Mouse (Mus musculus) lung, embryonic 16.5 days (tissue): ENCODE results near the gene Cog1. TPM values are rescaled to one million over a fixed set of nuclear protein-coding genes. Genes with fewer than 3 reads are reported as not detected.

ENCODE experiments used
- ATAC-seq: fragments of 200-750 bp; cut with Nextera tagmentation; 2 replicates; pipeline ENCODE4 v1.8.0; 2017; ENCODE audit warnings: low read depth, mild to moderate bottlenecking, moderate library complexity
- H3K27ac ChIP-seq: fragments of 300-500 bp; sonication (generic); 2 replicates; pipeline ENCODE4 v1.5.1; 2014; ENCODE audit warnings: mild to moderate bottlenecking, control low read depth, low read length
- H3K27me3 ChIP-seq: fragments of 300-500 bp; sonication (generic); 2 replicates; pipeline ENCODE4 v1.6.1; 2014; ENCODE audit warnings: low read depth, low read length, mixed read lengths; ENCODE audit not compliant: control insufficient read depth, insufficient read depth
- H3K36me3 ChIP-seq: fragments of 300-500 bp; sonication (generic); 2 replicates; pipeline ENCODE4 v1.6.1; 2014; ENCODE audit warnings: low read length; ENCODE audit not compliant: control insufficient read depth, insufficient read depth
- H3K4me1 ChIP-seq: fragments of 300-500 bp; sonication (generic); replicated peaks from 2 replicates; pipeline ENCODE4 v1.6.1; 2014; ENCODE audit warnings: low read length, mixed read lengths; ENCODE audit not compliant: control insufficient read depth, insufficient read depth
- H3K4me2 ChIP-seq: fragments of 300-500 bp; sonication (generic); 2 replicates; pipeline ENCODE4 v1.6.1; 2014; ENCODE audit warnings: low read depth, low read length, control low read depth
- H3K4me3 ChIP-seq: fragments of 300-500 bp; sonication (generic); 2 replicates; pipeline ENCODE4 v1.5.1; 2014; ENCODE audit warnings: mild to moderate bottlenecking, low read length, control low read depth
- H3K9ac ChIP-seq: fragments of 300-500 bp; sonication (generic); 2 replicates; pipeline ENCODE4 v1.6.1; 2014; ENCODE audit warnings: low read length, control low read depth
- H3K9me3 ChIP-seq: fragments of 300-500 bp; sonication (generic); 2 replicates; pipeline ENCODE4 v1.6.1; 2016; ENCODE audit warnings: low read length; ENCODE audit not compliant: control insufficient read depth
- WGBS: fragments of 180-500 bp; shearing (Covaris S2); extraction: QIAGEN DNeasy Blood & Tissue Kit; methylation state at CpG from one replicate; pipeline ENCODE4 v1.1.7; 2014; 5-methylcytosine and 5-hydroxymethylcytosine counted together
- polyA plus RNA-seq: library from polyadenylated mRNA; unstranded; fragments of >200 nt; fragmentation: Nextera tagmentation; extraction: Ambion mirVana; gene quantifications from 2 replicates; pipeline ENCODE4 v1.2.1, GENCODE M21; 2015

Gene Cog1
- polyA plus RNA-seq, 1 experiment from 2014 or later = 22.0 TPM

DNA sequence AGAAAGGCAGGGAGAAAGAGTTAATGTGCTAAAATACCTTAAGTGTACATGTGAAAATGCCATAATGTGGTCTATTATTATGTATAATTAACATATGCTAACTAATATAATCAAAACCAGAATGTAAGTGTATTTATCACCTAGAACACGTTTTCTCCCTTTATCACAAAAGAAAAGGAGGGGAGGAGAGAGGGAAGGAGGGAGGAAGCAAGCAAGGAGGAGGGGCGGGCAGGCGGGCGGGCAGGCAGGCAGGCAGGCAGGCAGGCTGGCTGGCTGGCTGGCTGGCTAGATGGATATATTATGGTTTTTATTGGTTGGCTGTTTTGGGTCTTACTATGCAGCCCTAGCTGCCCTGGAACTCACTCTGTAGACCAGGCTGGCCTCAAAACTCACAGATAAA lies 20.7 kb downstream of the Cog1 start:
- 79% methylated on average over 4 of the region's 4 CpGs for WGBS
- H3K9me3 ChIP-seq = no peaks in the 10 kb centered on the region
- no peak overlapping the region for H3K4me2 ChIP-seq
- H3K9ac ChIP-seq = no peak overlapping the region
- H3K36me3 ChIP-seq = peaks cover 14% of the 10 kb centered on the region
- H3K4me3 ChIP-seq = no peak overlapping the region
- ATAC-seq = no peak
- H3K27me3 ChIP-seq = no peaks in the 10 kb centered on the region
- H3K4me1 ChIP-seq = peaks cover 18% of the 10 kb centered on the region
- no peak overlapping the region for H3K27ac ChIP-seq

DNA sequence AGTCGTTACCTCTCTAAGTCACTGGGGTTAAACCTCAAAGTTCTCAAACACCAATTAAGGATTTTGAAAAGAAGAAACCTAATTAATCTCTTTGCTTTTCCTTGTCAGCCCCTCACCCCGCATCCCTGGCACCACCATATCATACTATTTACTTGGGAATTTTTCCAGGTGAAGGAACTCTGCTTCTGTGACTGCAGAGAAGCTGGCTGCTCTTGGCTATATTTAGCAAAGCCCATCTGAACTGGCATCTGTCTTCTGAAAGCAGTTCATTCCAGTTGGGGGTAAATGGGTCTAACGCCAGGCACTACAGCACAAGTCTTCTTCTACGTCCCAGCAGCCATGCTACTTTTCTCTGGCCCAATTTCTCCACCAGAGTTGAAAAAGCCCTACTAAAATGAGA lies 24.6 kb downstream of the Cog1 start:
- no peak overlapping the region for H3K4me3 ChIP-seq
- WGBS = 86% methylated on average over 4 of the region's 4 CpGs
- H3K27ac ChIP-seq = no peak overlapping the region
- no peak overlapping the region for H3K4me2 ChIP-seq
- no peaks in the 10 kb centered on the region for H3K4me1 ChIP-seq
- no peak overlapping the region for H3K9ac ChIP-seq
- no peaks in the 10 kb centered on the region for H3K9me3 ChIP-seq
- ATAC-seq = no peak
- H3K36me3 ChIP-seq = peaks cover 21% of the 10 kb centered on the region
- no peaks in the 10 kb centered on the region for H3K27me3 ChIP-seq

DNA sequence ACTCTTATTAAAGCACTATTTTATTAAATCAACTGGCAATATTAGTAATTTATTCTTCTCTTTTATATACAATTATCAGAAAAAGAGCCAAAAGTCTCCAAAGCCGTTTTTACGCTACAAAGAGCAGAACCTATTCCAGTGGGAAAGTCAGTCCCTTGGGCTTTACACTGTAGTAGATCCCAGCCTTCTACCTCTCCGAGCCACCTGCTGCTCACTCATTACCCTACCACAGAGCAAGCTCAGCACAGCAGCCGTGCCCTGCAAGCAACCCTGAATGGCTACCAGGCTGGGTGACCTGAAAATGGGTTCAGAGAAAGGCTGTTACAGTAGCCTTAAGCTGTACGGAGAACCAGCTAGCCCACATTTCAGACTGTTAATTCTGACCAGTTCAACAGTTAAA lies 25.6 kb downstream of the Cog1 start:
- Histone ChIP-seq H3K36me3 (peaks cover 21% of the 10 kb centered on the region), H3K9ac (no peak overlapping the region), H3K27me3 (no peaks in the 10 kb centered on the region), H3K9me3 (no peaks in the 10 kb centered on the region), H3K27ac (no peak overlapping the region), H3K4me3 (no peak overlapping the region), H3K4me2 (no peak overlapping the region), H3K4me1 (no peaks in the 10 kb centered on the region)
- 87% methylated on average over 5 of the region's 5 CpGs for WGBS
- no peak for ATAC-seq

DNA sequence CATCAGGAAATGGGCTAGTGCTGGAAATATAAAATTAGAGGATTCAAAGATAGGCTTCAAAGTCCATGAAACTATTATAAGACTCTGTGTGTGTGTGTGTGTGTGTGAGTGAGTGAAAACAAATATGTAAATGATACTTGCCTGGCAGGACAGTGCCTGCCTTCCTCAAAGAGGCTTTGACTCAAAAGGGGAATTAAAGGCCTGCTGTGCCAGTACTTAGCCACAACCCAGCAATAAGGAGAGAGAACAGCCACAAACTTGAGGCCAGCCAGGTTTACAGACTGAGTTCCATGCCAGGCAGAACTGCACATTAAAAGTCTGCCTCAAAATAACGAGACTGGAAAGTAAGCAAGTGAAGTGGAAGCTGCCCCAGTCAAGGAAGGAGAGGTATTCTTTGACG lies 27.9 kb downstream of the Cog1 start:
- Histone ChIP-seq H3K4me1 (peaks cover 8% of the 10 kb centered on the region; the same call in 1 of the 2 replicates), H3K27ac (no peak overlapping the region), H3K9me3 (no peaks in the 10 kb centered on the region), H3K4me2 (no peak overlapping the region), H3K9ac (no peak overlapping the region), H3K4me3 (no peak overlapping the region), H3K36me3 (peaks cover 15% of the 10 kb centered on the region), H3K27me3 (no peaks in the 10 kb centered on the region)
- 78% methylated on average over 2 of the region's 2 CpGs for WGBS
- ATAC-seq = no peak

DNA sequence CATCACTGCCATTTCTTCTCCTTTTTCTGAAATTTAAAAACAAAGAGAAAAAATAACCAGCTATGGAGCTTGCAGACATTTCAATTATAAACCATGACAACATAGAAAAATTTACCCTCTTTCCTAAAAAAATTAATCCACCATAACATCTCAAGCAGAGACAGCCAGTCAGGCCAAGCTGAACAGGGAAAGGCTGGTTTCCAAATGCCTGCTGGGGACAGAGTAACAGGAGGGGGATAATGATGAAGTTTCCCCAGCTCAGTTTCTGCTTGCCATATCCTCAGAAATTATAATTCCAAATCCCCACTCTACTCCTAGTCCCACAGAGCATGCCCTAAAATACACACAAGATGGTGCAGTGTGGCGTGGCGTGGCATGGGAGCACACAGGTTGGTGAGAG lies 28.4 kb downstream of the Cog1 start:
- no peaks in the 10 kb centered on the region for H3K9me3 ChIP-seq
- H3K27ac ChIP-seq = no peak overlapping the region
- H3K27me3 ChIP-seq = no peaks in the 10 kb centered on the region
- ATAC-seq = no peak
- H3K4me1 ChIP-seq = peaks cover 12% of the 10 kb centered on the region
- peaks cover 15% of the 10 kb centered on the region for H3K36me3 ChIP-seq
- 98% methylated on average over 2 of the region's 2 CpGs for WGBS
- H3K9ac ChIP-seq = no peak overlapping the region
- H3K4me3 ChIP-seq = no peak overlapping the region
- H3K4me2 ChIP-seq = no peak overlapping the region

DNA sequence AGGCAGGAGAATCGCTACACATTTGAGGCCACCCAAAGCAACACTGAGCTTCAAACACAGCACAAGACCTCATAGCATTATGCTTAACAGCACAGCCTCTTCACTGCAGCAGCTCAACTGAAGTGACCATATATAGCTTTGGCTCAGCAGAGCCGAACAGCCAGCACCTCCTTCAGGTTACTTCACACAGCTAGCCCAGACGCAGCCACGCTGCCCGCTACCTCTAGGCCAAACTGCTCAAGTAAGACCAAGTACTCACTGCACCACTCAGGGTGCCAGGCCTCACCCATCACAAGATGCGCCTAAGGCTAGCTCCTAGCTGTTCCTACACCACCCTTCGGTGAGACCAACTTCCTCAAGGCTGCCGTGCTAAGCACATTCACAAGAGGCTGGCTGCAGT lies 29.4 kb downstream of the Cog1 start:
- Histone ChIP-seq H3K27me3 (no peaks in the 10 kb centered on the region), H3K27ac (no peak overlapping the region), H3K4me1 (peaks cover 15% of the 10 kb centered on the region), H3K36me3 (peaks cover 10% of the 10 kb centered on the region), H3K4me2 (no peak overlapping the region), H3K4me3 (no peak overlapping the region), H3K9me3 (no peaks in the 10 kb centered on the region), H3K9ac (0 out of 2 replicates have a peak overlapping the region, but pooled peaks have one; percentile 2)
- 79% methylated on average over 8 of the region's 8 CpGs for WGBS
- ATAC-seq = no peak

DNA sequence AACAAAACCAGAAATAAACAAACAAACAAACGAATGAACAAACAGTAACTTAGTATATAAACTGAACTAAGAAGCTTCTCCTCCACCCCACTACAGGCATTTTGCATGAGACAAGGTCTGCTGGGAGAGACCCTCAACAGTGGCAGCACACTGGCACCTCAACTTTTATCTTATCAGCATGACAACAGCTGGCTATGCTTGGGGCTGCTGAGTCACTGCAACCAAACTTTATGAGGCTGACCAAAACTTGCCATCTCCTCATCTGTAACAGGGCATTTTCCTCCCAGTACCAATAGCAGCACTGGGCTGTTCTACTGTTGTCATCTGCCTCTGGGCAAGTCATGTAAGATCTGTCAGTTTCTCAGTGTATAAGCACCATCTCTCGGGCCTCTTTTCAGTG lies 32.0 kb downstream of the Cog1 start:
- no peaks in the 10 kb centered on the region for H3K27me3 ChIP-seq
- no peak overlapping the region for H3K4me2 ChIP-seq
- no peaks in the 10 kb centered on the region for H3K9me3 ChIP-seq
- ATAC-seq = no peak
- 66% methylated on average over 2 of the region's 2 CpGs for WGBS
- H3K4me1 ChIP-seq = peaks cover 22% of the 10 kb centered on the region
- no peak overlapping the region for H3K4me3 ChIP-seq
- peaks cover 4% of the 10 kb centered on the region; the same call in 1 of the 2 replicates for H3K36me3 ChIP-seq
- no peak overlapping the region for H3K27ac ChIP-seq
- no peak overlapping the region for H3K9ac ChIP-seq

DNA sequence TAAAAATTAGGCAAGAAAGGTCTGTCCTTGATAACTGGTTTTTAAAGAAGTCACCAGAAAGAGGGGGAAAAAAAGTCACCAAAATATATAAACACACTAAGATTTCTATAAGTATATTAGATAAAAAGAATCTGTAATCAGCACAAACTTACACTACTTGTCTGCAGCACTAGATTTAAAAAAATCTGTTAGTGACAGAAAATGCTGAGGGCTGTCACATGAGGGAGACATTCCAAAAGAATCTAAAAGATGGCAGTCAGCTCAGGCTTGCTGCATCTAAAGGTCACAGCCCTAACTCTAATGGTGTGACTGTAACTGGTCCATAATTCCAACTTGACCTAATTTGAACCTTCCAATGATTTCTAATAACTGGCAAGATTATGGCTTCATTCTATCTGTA lies 33.0 kb downstream of the Cog1 start:
- Histone ChIP-seq H3K4me2 (peak overlapping the region; percentile 74; the same call in 1 of the 2 replicates), H3K9me3 (no peaks in the 10 kb centered on the region), H3K4me3 (no peak overlapping the region), H3K27me3 (no peaks in the 10 kb centered on the region), H3K9ac (no peak overlapping the region), H3K36me3 (no peaks in the 10 kb centered on the region), H3K27ac (no peak overlapping the region), H3K4me1 (peaks cover 22% of the 10 kb centered on the region)
- no peak for ATAC-seq

DNA sequence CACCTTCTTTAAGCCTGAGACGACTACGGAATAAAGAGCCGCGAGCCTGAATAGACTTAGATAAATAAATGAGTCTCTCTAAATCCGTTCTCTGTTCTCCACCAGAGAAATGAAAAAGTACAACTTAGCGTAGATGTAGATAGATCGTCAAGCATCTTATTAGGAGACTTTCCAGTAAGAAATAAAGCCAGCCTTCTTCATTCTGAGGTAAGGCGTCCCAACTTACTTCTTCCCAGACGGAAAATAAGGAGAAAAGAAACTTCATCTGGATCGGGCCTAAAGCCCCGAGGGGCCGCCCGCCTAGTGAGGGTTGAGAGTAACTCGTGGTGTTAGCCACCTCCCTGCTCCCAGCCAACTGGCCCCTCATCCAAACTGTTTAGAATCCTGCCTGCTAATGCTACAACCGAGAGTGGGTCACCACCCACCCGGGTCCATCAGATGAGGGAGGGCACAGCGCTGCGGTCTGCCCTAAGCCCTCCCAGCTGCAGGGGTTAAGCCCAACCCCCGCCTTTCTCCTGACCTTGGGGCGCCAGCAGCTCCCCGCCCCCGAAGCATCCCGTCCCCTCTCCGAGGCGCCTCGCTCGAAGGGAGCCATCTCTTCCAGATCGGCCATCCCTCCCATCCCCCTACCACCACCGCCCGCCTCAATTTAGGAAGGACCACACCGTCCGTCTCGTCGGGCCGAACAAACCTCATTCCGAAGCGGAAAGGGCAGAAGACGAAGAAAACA lies 34.1 kb downstream of the Cog1 start:
- WGBS = 2% methylated on average over 38 of the region's 38 CpGs
- ATAC-seq = peak; percentile 58
- Histone ChIP-seq H3K9me3 (no peaks in the 10 kb centered on the region), H3K27ac (peak overlapping the region; percentile 97), H3K4me3 (peak overlapping the region; percentile 78), H3K27me3 (no peaks in the 10 kb centered on the region), H3K36me3 (peaks cover 4% of the 10 kb centered on the region), H3K4me2 (peak overlapping the region; percentile 74), H3K4me1 (peaks cover 22% of the 10 kb centered on the region), H3K9ac (peak overlapping the region; percentile 92)

DNA sequence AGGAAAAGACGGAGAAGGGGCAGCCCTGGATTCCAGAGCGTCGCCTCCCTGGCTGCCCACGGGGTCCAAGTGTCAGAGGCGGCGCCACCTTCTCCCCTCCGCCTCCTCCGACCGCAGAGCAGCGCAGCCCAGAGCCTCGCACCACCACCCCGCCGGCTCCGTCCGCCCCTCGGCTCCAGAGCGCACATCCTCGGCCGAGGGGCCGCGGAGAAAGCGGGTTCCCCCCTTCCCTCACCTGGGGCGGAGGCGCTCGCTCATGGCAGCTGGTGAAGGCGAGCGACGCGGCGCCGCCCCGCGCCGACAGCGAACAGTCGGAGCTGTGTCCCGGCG lies 34.6 kb downstream of the Cog1 start:
- Histone ChIP-seq H3K36me3 (peaks cover 8% of the 10 kb centered on the region), H3K9ac (peak overlapping the region; percentile 92), H3K27ac (peak overlapping the region; percentile 97), H3K9me3 (no peaks in the 10 kb centered on the region), H3K4me2 (peak overlapping the region; percentile 74), H3K27me3 (no peaks in the 10 kb centered on the region), H3K4me3 (peak overlapping the region; percentile 78), H3K4me1 (peaks cover 22% of the 10 kb centered on the region)
- peak; percentile 65 for ATAC-seq
- WGBS = 0% methylated on average over 26 of the region's 38 CpGs
